8 mouse cellular contexts compared by ENCODE assay signal in genomic region chr6:89631809-89632562, GRCm38 (mm10). TPM values are rescaled to one million over a fixed set of nuclear protein-coding genes. Genes with fewer than 3 reads are reported as not detected.
DNase-seq lines count a peak whose midpoint lies in the region; ATAC-seq and TF ChIP-seq lines count a peak whose summit lies in the region.

No protein-coding gene starts in this region.

- ATAC-seq in embryonic facial prominence, embryonic 12.5 days (ENCODE audit: insufficient number of reproducible peaks, insufficient read depth, low FRiP score, low TSS enrichment): peak; percentile 68; the same call in 1 of the 2 replicates
- peak; percentile 78 for ATAC-seq in kidney, embryonic 15.5 days (replicated peaks; ENCODE audit: low FRiP score)
- peak; percentile 58; the same call in 1 of the 2 replicates for ATAC-seq in limb, embryonic 15.5 days (ENCODE audit: insufficient number of reproducible peaks, low FRiP score, low TSS enrichment, low read depth)
- peak; percentile 68 for ATAC-seq in neural tube, embryonic 12.5 days (ENCODE audit: low FRiP score, low read depth)
- ATAC-seq in stomach, postnatal 0 days (ENCODE audit: low FRiP score, low TSS enrichment): peak; percentile 93

- no peaks in the 10 kb centered on the region for H3K9me3 ChIP-seq in embryonic facial prominence, embryonic 12.5 days
- H3K9me3 ChIP-seq in kidney, embryonic 15.5 days (replicated peaks): no peaks in the 10 kb centered on the region
- no peaks in the 10 kb centered on the region for H3K9me3 ChIP-seq in limb, embryonic 15.5 days
- no peaks in the 10 kb centered on the region for H3K9me3 ChIP-seq in neural tube, embryonic 12.5 days
- no peaks in the 10 kb centered on the region for H3K9me3 ChIP-seq in stomach, postnatal 0 days (ENCODE audit: control insufficient read depth, low read length)

- peak; percentile 86 for DNase-seq in A20 (ENCODE audit: low read depth, low spot score)
- DNase-seq in adrenal gland, postnatal 14 days: peak; percentile 87
- peak; percentile 87 to 88 for DNase-seq in heart, adult 9 months (ENCODE audit: low spot score in 2 of 2)
- DNase-seq in stomach, postnatal 0 days (ENCODE audit: low spot score): peak; percentile 71

- H3K4me2 ChIP-seq in embryonic facial prominence, embryonic 12.5 days (replicated peaks): no peak overlapping the region
- H3K4me2 ChIP-seq in kidney, embryonic 15.5 days: no peak overlapping the region; the same call in 1 of the 2 replicates
- H3K4me2 ChIP-seq in limb, embryonic 15.5 days: peak overlapping the region; percentile 38
- peak overlapping the region; percentile 41; the same call in 1 of the 2 replicates for H3K4me2 ChIP-seq in neural tube, embryonic 12.5 days (replicated peaks)
- H3K4me2 ChIP-seq in stomach, postnatal 0 days (replicated peaks; ENCODE audit: low read depth): no peak overlapping the region; the same call in 1 of the 2 replicates

- no peak overlapping the region for H3K27ac ChIP-seq in embryonic facial prominence, embryonic 12.5 days
- H3K27ac ChIP-seq in kidney, embryonic 15.5 days: no peak overlapping the region
- no peak overlapping the region for H3K27ac ChIP-seq in limb, embryonic 15.5 days
- no peak overlapping the region for H3K27ac ChIP-seq in neural tube, embryonic 12.5 days
- H3K27ac ChIP-seq in stomach, postnatal 0 days (replicated peaks): no peak overlapping the region

- no peak overlapping the region for H3K9ac ChIP-seq in embryonic facial prominence, embryonic 12.5 days
- no peak overlapping the region for H3K9ac ChIP-seq in kidney, embryonic 15.5 days
- H3K9ac ChIP-seq in limb, embryonic 15.5 days: no peak overlapping the region
- H3K9ac ChIP-seq in neural tube, embryonic 12.5 days: no peak overlapping the region
- no peak overlapping the region for H3K9ac ChIP-seq in stomach, postnatal 0 days (ENCODE audit: low read length)

- no peak overlapping the region for H3K4me3 ChIP-seq in embryonic facial prominence, embryonic 12.5 days
- H3K4me3 ChIP-seq in kidney, embryonic 15.5 days (replicated peaks): no peak overlapping the region
- no peak overlapping the region for H3K4me3 ChIP-seq in limb, embryonic 15.5 days
- no peak overlapping the region for H3K4me3 ChIP-seq in neural tube, embryonic 12.5 days
- no peak overlapping the region for H3K4me3 ChIP-seq in stomach, postnatal 0 days (ENCODE audit: low read depth, low read length)

- H3K27me3 ChIP-seq in embryonic facial prominence, embryonic 12.5 days: no peaks in the 10 kb centered on the region; the same call in 1 of the 2 replicates
- H3K27me3 ChIP-seq in kidney, embryonic 15.5 days: 0 out of 2 replicates have a peak, but pooled peaks cover 2% of the 10 kb centered on the region
- no peaks in the 10 kb centered on the region for H3K27me3 ChIP-seq in limb, embryonic 15.5 days
- no peaks in the 10 kb centered on the region for H3K27me3 ChIP-seq in neural tube, embryonic 12.5 days (replicated peaks)
- H3K27me3 ChIP-seq in stomach, postnatal 0 days (ENCODE audit: control insufficient read depth, insufficient read depth, low read length): no peaks in the 10 kb centered on the region

- 9% methylated on average over 10 of the region's 10 CpGs for WGBS in embryonic facial prominence, embryonic 12.5 days
- WGBS in kidney, embryonic 15.5 days: 11% methylated on average over 10 of the region's 10 CpGs
- WGBS in limb, embryonic 15.5 days: 8% methylated on average over 10 of the region's 10 CpGs
- WGBS in neural tube, embryonic 12.5 days: 14% methylated on average over 10 of the region's 10 CpGs
- 10% methylated on average over 10 of the region's 10 CpGs for WGBS in stomach, postnatal 0 days

- no peak for TF ChIP-seq EP300 in stomach, postnatal 0 days (optimal IDR thresholded peaks at IDR 0.05)

- peak; percentile 91 for TF ChIP-seq CTCF in stomach, postnatal 0 days (IDR thresholded peaks at IDR 0.05; ENCODE audit: low read depth)

- peaks cover 6% of the 10 kb centered on the region; the same call in 1 of the 2 replicates for H3K4me1 ChIP-seq in embryonic facial prominence, embryonic 12.5 days
- H3K4me1 ChIP-seq in kidney, embryonic 15.5 days: peaks cover 15% of the 10 kb centered on the region
- peaks cover 11% of the 10 kb centered on the region for H3K4me1 ChIP-seq in limb, embryonic 15.5 days
- peaks cover 2% of the 10 kb centered on the region; the same call in 1 of the 2 replicates for H3K4me1 ChIP-seq in neural tube, embryonic 12.5 days
- no peaks in the 10 kb centered on the region for H3K4me1 ChIP-seq in stomach, postnatal 0 days (replicated peaks; ENCODE audit: control insufficient read depth, insufficient read depth)

- H3K36me3 ChIP-seq in embryonic facial prominence, embryonic 12.5 days: no peaks in the 10 kb centered on the region
- no peaks in the 10 kb centered on the region for H3K36me3 ChIP-seq in kidney, embryonic 15.5 days
- H3K36me3 ChIP-seq in limb, embryonic 15.5 days: no peaks in the 10 kb centered on the region
- no peaks in the 10 kb centered on the region for H3K36me3 ChIP-seq in neural tube, embryonic 12.5 days
- H3K36me3 ChIP-seq in stomach, postnatal 0 days (ENCODE audit: control insufficient read depth, insufficient read depth, low read length): no peaks in the 10 kb centered on the region

RNA-seq across cellular contexts. Expression of gene Txnrd3, which starts 11.8 kb away (rescaled TPM):
- total RNA-seq in adrenal gland, postnatal 14 days (2021): 11.1 and 12.7 TPM in 2 replicates
- 11.5 and 12.5 TPM in 2 replicates for polyA plus RNA-seq in embryonic facial prominence, embryonic 12.5 days (2016; fragmentation: Nextera tagmentation; extraction: Ambion mirVana)
- polyA plus RNA-seq in kidney, embryonic 15.5 days (2015; fragmentation: Nextera tagmentation; extraction: Ambion mirVana): 17.4 and 17.7 TPM in 2 replicates
- polyA plus RNA-seq in limb, embryonic 15.5 days (2015; fragmentation: Nextera tagmentation; extraction: Ambion mirVana): 8.2 and 8.6 TPM in 2 replicates
- polyA plus RNA-seq in neural tube, embryonic 12.5 days (2016; fragmentation: Nextera tagmentation; extraction: Ambion mirVana): 10.9 and 11.6 TPM in 2 replicates
- polyA plus RNA-seq in stomach, postnatal 0 days (2015; fragmentation: Nextera tagmentation; extraction: Ambion mirVana): 11.5 and 11.7 TPM in 2 replicates

RNA-seq across cellular contexts. Expression of gene Chchd6, which starts 36.5 kb away (rescaled TPM):
- total RNA-seq in adrenal gland, postnatal 14 days (2021): 25.8 and 28.5 TPM in 2 replicates
- 55.9 and 65.9 TPM in 2 replicates for polyA plus RNA-seq in embryonic facial prominence, embryonic 12.5 days (2016; fragmentation: Nextera tagmentation; extraction: Ambion mirVana)
- polyA plus RNA-seq in kidney, embryonic 15.5 days (2015; fragmentation: Nextera tagmentation; extraction: Ambion mirVana): 62.2 and 63.8 TPM in 2 replicates
- 48.9 and 49.4 TPM in 2 replicates for polyA plus RNA-seq in limb, embryonic 15.5 days (2015; fragmentation: Nextera tagmentation; extraction: Ambion mirVana)
- polyA plus RNA-seq in neural tube, embryonic 12.5 days (2016; fragmentation: Nextera tagmentation; extraction: Ambion mirVana): 79.9 and 80.9 TPM in 2 replicates
- polyA plus RNA-seq in stomach, postnatal 0 days (2015; fragmentation: Nextera tagmentation; extraction: Ambion mirVana): 19.5 and 22.7 TPM in 2 replicates

Comparison
In these comparisons a context has a peak if more than half of its experiments do, and no peak if none do; other contexts are left out.
1. H3K4me2 ChIP-seq: peak in limb, embryonic 15.5 days (single experiment) and neural tube, embryonic 12.5 days (single experiment); none in embryonic facial prominence, embryonic 12.5 days (single experiment), kidney, embryonic 15.5 days (single experiment) and stomach, postnatal 0 days (single experiment).
2. Peak in every context shown above with its lines, with median percentiles within 50 percentile points of each other: DNase-seq and ATAC-seq.